25 mouse cellular contexts compared by ENCODE assay signal in the genomic region with DNA sequence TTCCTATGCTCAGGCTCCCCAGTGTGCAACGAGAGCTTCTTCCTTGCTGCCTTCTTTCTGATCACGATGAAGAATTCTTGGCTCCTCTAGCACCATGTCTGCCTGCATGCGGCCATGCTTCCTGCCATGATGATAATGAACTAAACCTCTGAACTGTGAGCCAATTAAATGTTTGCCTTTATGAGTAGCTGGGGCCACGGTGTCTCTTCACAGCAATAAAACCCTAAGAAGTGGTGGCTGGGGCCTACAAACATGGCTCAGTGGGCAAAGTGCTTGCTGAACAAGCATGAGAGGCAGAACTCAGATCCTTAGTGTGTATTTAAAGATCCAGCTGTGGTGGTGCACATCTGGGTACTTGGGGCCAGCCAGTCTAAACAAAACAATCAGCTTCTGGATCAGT. TPM values are rescaled to one million over a fixed set of nuclear protein-coding genes. Genes with fewer than 3 reads are reported as not detected.
A peak's percentile ranks its signal among the peaks of the same experiment; 100 is the strongest.
DNase-seq lines count a peak whose midpoint lies in the region; ATAC-seq lines count a peak whose summit lies in the region.
"Had no signal": no experiment of that assay in that cellular context is flagged by ENCODE, and none has a peak within 500 bp of the region (broad histone marks: within the 10 kb centered on the region; RNA-seq: fewer than 3 reads in every experiment).

No protein-coding gene starts in this region.

- no peaks in the 10 kb centered on the region for H3K27me3 ChIP-seq in kidney, embryonic 14.5 days (ENCODE audit: control insufficient read depth, insufficient read depth, low read length)
- no peaks in the 10 kb centered on the region for H3K27me3 ChIP-seq in limb, embryonic 13.5 days
- H3K27me3 ChIP-seq in limb, embryonic 10.5 days (ENCODE audit: low read depth, poor library complexity, severe bottlenecking): no peaks in the 10 kb centered on the region
- H3K27me3 ChIP-seq in stomach, embryonic 15.5 days (replicated peaks): no peaks in the 10 kb centered on the region
- H3K27me3 ChIP-seq in midbrain, embryonic 11.5 days (ENCODE audit: control insufficient read depth, insufficient read depth, low read length): no peaks in the 10 kb centered on the region
- H3K27me3 ChIP-seq: embryonic facial prominence, embryonic 15.5 days; hindbrain, embryonic 12.5 days had no signal

- H3K4me2 ChIP-seq in kidney, embryonic 14.5 days (replicated peaks; ENCODE audit: low read depth, low read length): no peak overlapping the region
- no peak overlapping the region for H3K4me2 ChIP-seq in limb, embryonic 13.5 days (replicated peaks)
- no peak overlapping the region for H3K4me2 ChIP-seq in stomach, embryonic 15.5 days
- no peak overlapping the region for H3K4me2 ChIP-seq in midbrain, embryonic 11.5 days
- H3K4me2 ChIP-seq: embryonic facial prominence, embryonic 15.5 days; hindbrain, embryonic 12.5 days had no signal

- peak overlapping the region; percentile 85 for H3K27ac ChIP-seq in kidney, embryonic 14.5 days (ENCODE audit: low read depth, low read length)
- no peak overlapping the region for H3K27ac ChIP-seq in limb, embryonic 13.5 days
- no peak overlapping the region for H3K27ac ChIP-seq in limb, embryonic 10.5 days
- peak overlapping the region; percentile 57; the same call in 1 of the 2 replicates for H3K27ac ChIP-seq in stomach, embryonic 15.5 days
- no peak overlapping the region for H3K27ac ChIP-seq in midbrain, embryonic 11.5 days (ENCODE audit: low read depth, low read length)
- H3K27ac ChIP-seq: embryonic facial prominence, embryonic 15.5 days; forebrain, embryonic 10.5 days; hindbrain, embryonic 12.5 days had no signal

- no peaks in the 10 kb centered on the region for H3K36me3 ChIP-seq in kidney, embryonic 14.5 days (ENCODE audit: control insufficient read depth, insufficient read depth, low read length)
- H3K36me3 ChIP-seq in limb, embryonic 13.5 days: no peaks in the 10 kb centered on the region
- H3K36me3 ChIP-seq in limb, embryonic 10.5 days: no peaks in the 10 kb centered on the region
- no peaks in the 10 kb centered on the region for H3K36me3 ChIP-seq in stomach, embryonic 15.5 days
- H3K36me3 ChIP-seq in midbrain, embryonic 11.5 days (ENCODE audit: control insufficient read depth, insufficient read depth, low read length): no peaks in the 10 kb centered on the region
- H3K36me3 ChIP-seq: embryonic facial prominence, embryonic 15.5 days; forebrain, embryonic 10.5 days; G1E; heart, embryonic 10.5 days; hindbrain, embryonic 12.5 days had no signal

- DNase-seq in kidney, postnatal 14 days: no peak
- no peak for DNase-seq in limb, embryonic 10.5 days (ENCODE audit: low spot score)
- DNase-seq in left cerebral cortex, adult 9 months (ENCODE audit: low spot score in 2 of 2): no peak
- no peak for DNase-seq in midbrain, embryonic 11.5 days (ENCODE audit: low spot score, missing footprints)
- DNase-seq: adrenal gland, adult 8-10 months; adrenal gland, postnatal 36 days; B cell, adult 2 months; cerebellum, adult 2 months; cerebellum, postnatal 10 days; gastrocnemius, postnatal 10 days; heart, adult 18-20 months; heart, postnatal 10 days; heart, postnatal 4 days had no signal

- H3K9me3 ChIP-seq in kidney, embryonic 14.5 days (ENCODE audit: control insufficient read depth, low read length): no peaks in the 10 kb centered on the region
- no peaks in the 10 kb centered on the region for H3K9me3 ChIP-seq in limb, embryonic 13.5 days
- H3K9me3 ChIP-seq in limb, embryonic 10.5 days (replicated peaks): no peaks in the 10 kb centered on the region
- H3K9me3 ChIP-seq in stomach, embryonic 15.5 days: no peaks in the 10 kb centered on the region
- no peaks in the 10 kb centered on the region for H3K9me3 ChIP-seq in midbrain, embryonic 11.5 days (ENCODE audit: control insufficient read depth, low read length)
- H3K9me3 ChIP-seq: embryonic facial prominence, embryonic 15.5 days; forebrain, embryonic 10.5 days; G1E; heart, embryonic 10.5 days; hindbrain, embryonic 12.5 days had no signal

- 37% methylated on average over 4 of the region's 4 CpGs for WGBS in kidney, embryonic 14.5 days
- 45% methylated on average over 4 of the region's 4 CpGs for WGBS in limb, embryonic 13.5 days
- 64% methylated on average over 4 of the region's 4 CpGs for WGBS in limb, embryonic 10.5 days
- WGBS in stomach, embryonic 15.5 days: 60% methylated on average over 4 of the region's 4 CpGs
- 66% methylated on average over 4 of the region's 4 CpGs for WGBS in midbrain, embryonic 11.5 days

- peaks cover 15% of the 10 kb centered on the region; the same call in 1 of the 2 replicates for H3K4me1 ChIP-seq in kidney, embryonic 14.5 days (ENCODE audit: control insufficient read depth, insufficient read depth, low read length)
- peaks cover 8% of the 10 kb centered on the region; the same call in 1 of the 2 replicates for H3K4me1 ChIP-seq in limb, embryonic 13.5 days
- H3K4me1 ChIP-seq in limb, embryonic 10.5 days: peaks cover 9% of the 10 kb centered on the region; the same call in 1 of the 2 replicates
- no peaks in the 10 kb centered on the region for H3K4me1 ChIP-seq in stomach, embryonic 15.5 days
- H3K4me1 ChIP-seq in midbrain, embryonic 11.5 days (ENCODE audit: control insufficient read depth, insufficient read depth, low read length): no peaks in the 10 kb centered on the region
- H3K4me1 ChIP-seq: hindbrain, embryonic 12.5 days had no signal

- no peak overlapping the region for H3K4me3 ChIP-seq in kidney, embryonic 14.5 days (ENCODE audit: low read length)
- H3K4me3 ChIP-seq in limb, embryonic 13.5 days: no peak overlapping the region
- H3K4me3 ChIP-seq in limb, embryonic 10.5 days: no peak overlapping the region
- no peak overlapping the region for H3K4me3 ChIP-seq in stomach, embryonic 15.5 days (replicated peaks)
- H3K4me3 ChIP-seq in midbrain, embryonic 11.5 days (ENCODE audit: low read depth, low read length): no peak overlapping the region
- H3K4me3 ChIP-seq: embryonic facial prominence, embryonic 15.5 days; erythroblast, embryonic 14.5 days; forebrain, embryonic 10.5 days; heart, embryonic 10.5 days; hindbrain, embryonic 12.5 days had no signal

- no peak for ATAC-seq in kidney, embryonic 14.5 days (ENCODE audit: low FRiP score, low TSS enrichment)
- peak; percentile 32; the same call in 1 of the 2 replicates for ATAC-seq in limb, embryonic 13.5 days (ENCODE audit: low FRiP score, low read depth)
- ATAC-seq in stomach, embryonic 15.5 days (ENCODE audit: insufficient read depth, low FRiP score, low read depth): no peak
- no peak for ATAC-seq in midbrain, embryonic 11.5 days (ENCODE audit: low FRiP score)
- ATAC-seq: CD4-positive, CD25-positive, alpha-beta regulatory T cell, adult 4 months; forebrain, embryonic 14.5 days had no signal

- no peak overlapping the region for H3K9ac ChIP-seq in kidney, embryonic 14.5 days (ENCODE audit: low read depth, low read length)
- H3K9ac ChIP-seq in limb, embryonic 13.5 days: no peak overlapping the region
- H3K9ac ChIP-seq in stomach, embryonic 15.5 days: no peak overlapping the region
- no peak overlapping the region for H3K9ac ChIP-seq in midbrain, embryonic 11.5 days (ENCODE audit: low read length)
- H3K9ac ChIP-seq: embryonic facial prominence, embryonic 15.5 days; hindbrain, embryonic 12.5 days had no signal

RNA-seq across cellular contexts. Expression of gene Fam178b, which starts 17.0 kb away (rescaled TPM):
- polyA plus RNA-seq in kidney, embryonic 14.5 days (2014; fragmentation: Nextera tagmentation; extraction: Ambion mirVana): 1.2 and 1.3 TPM in 2 replicates
- polyA plus RNA-seq in limb, embryonic 13.5 days (2015; fragmentation: Nextera tagmentation; extraction: Ambion mirVana): 0.53 and 0.69 TPM in 2 replicates
- polyA plus RNA-seq in limb, embryonic 10.5 days (2016; fragmentation: Nextera tagmentation; extraction: Ambion mirVana): 1.3 and 1.6 TPM in 2 replicates
- polyA plus RNA-seq in stomach, embryonic 15.5 days (2015; fragmentation: Nextera tagmentation; extraction: Ambion mirVana): 0.68 and 0.96 TPM in 2 replicates
- 0.16 TPM in 1 of 2 replicates, not detected in the other for polyA plus RNA-seq in midbrain, embryonic 11.5 days (2014; fragmentation: Nextera tagmentation; extraction: Ambion mirVana)
- polyA plus RNA-seq: CD4-positive, CD25-positive, alpha-beta regulatory T cell, adult 4 months; embryonic facial prominence, embryonic 11.5 days; forebrain, embryonic 14.5 days; G1E had no signal

RNA-seq across cellular contexts. Expression of gene Cox5b, which starts 25.3 kb away (rescaled TPM):
- polyA plus RNA-seq in kidney, embryonic 14.5 days (2014; fragmentation: Nextera tagmentation; extraction: Ambion mirVana): 659 and 772 TPM in 2 replicates
- polyA plus RNA-seq in limb, embryonic 13.5 days (2015; fragmentation: Nextera tagmentation; extraction: Ambion mirVana): 479 and 511 TPM in 2 replicates
- 535 and 559 TPM in 2 replicates for polyA plus RNA-seq in limb, embryonic 10.5 days (2016; fragmentation: Nextera tagmentation; extraction: Ambion mirVana)
- 638 and 681 TPM in 2 replicates for polyA plus RNA-seq in stomach, embryonic 15.5 days (2015; fragmentation: Nextera tagmentation; extraction: Ambion mirVana)
- polyA plus RNA-seq in midbrain, embryonic 11.5 days (2014; fragmentation: Nextera tagmentation; extraction: Ambion mirVana): 466 and 531 TPM in 2 replicates

RNA-seq across cellular contexts. Expression of gene 4933424G06Rik, which starts 44.0 kb away (rescaled TPM):
- 0.34 TPM in 1 of 2 replicates, not detected in the other for polyA plus RNA-seq in kidney, embryonic 14.5 days (2014; fragmentation: Nextera tagmentation; extraction: Ambion mirVana)
- polyA plus RNA-seq in limb, embryonic 13.5 days (2015; fragmentation: Nextera tagmentation; extraction: Ambion mirVana): not detected in 2 replicates
- polyA plus RNA-seq in limb, embryonic 10.5 days (2016; fragmentation: Nextera tagmentation; extraction: Ambion mirVana): not detected in 2 replicates
- polyA plus RNA-seq in stomach, embryonic 15.5 days (2015; fragmentation: Nextera tagmentation; extraction: Ambion mirVana): 0.19 TPM in 1 of 2 replicates, not detected in the other
- 0.23 TPM in 1 of 2 replicates, not detected in the other for polyA plus RNA-seq in midbrain, embryonic 11.5 days (2014; fragmentation: Nextera tagmentation; extraction: Ambion mirVana)
- polyA plus RNA-seq: CD4-positive, CD25-positive, alpha-beta regulatory T cell, adult 4 months; erythroblast, embryonic 14.5 days; forebrain, embryonic 10.5 days; forebrain, embryonic 14.5 days; G1E; heart, embryonic 10.5 days; hindbrain, embryonic 12.5 days had no signal

RNA-seq across cellular contexts. Expression of gene Actr1b, which starts 48.3 kb away (rescaled TPM):
- polyA plus RNA-seq in kidney, embryonic 14.5 days (2014; fragmentation: Nextera tagmentation; extraction: Ambion mirVana): 59.9 and 93.0 TPM in 2 replicates
- polyA plus RNA-seq in limb, embryonic 13.5 days (2015; fragmentation: Nextera tagmentation; extraction: Ambion mirVana): 105 and 119 TPM in 2 replicates
- 155 and 156 TPM in 2 replicates for polyA plus RNA-seq in limb, embryonic 10.5 days (2016; fragmentation: Nextera tagmentation; extraction: Ambion mirVana)
- polyA plus RNA-seq in stomach, embryonic 15.5 days (2015; fragmentation: Nextera tagmentation; extraction: Ambion mirVana): 85.4 and 96.2 TPM in 2 replicates
- 97.1 and 110 TPM in 2 replicates for polyA plus RNA-seq in midbrain, embryonic 11.5 days (2014; fragmentation: Nextera tagmentation; extraction: Ambion mirVana)

Comparison
In these comparisons a context has a peak if more than half of its experiments do, and no peak if none do; other contexts are left out.
1. H3K27ac ChIP-seq: peak in kidney, embryonic 14.5 days (single experiment) and stomach, embryonic 15.5 days (single experiment); none in limb, embryonic 13.5 days (single experiment), limb, embryonic 10.5 days (single experiment) and midbrain, embryonic 11.5 days (single experiment).